9 mouse cellular contexts compared by ENCODE assay signal in the genomic region with DNA sequence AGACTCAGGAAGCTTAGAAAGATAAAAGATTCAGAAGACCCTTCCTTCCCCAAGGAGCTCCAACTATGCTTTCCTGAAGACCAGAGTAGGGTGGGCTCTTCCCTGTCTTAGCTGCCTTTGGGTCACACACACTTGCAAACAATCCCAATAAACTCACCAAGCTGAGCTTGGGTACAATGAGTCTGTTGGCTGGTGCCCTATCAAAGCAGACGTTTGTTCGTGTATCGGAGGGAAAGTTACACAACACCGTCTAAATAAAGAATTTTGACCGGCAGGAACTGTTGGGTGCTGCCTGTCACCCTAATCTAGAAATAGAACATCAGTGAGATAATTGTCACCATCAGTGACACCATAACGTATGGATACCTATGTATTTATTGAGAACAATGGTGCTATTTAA. TPM values are rescaled to one million over a fixed set of nuclear protein-coding genes. Genes with fewer than 3 reads are reported as not detected.
A peak's percentile ranks its signal among the peaks of the same experiment; 100 is the strongest.
DNase-seq lines count a peak whose midpoint lies in the region; ATAC-seq and TF ChIP-seq lines count a peak whose summit lies in the region.
"Had no signal": no experiment of that assay in that cellular context is flagged by ENCODE, and none has a peak within 500 bp of the region (broad histone marks: within the 10 kb centered on the region; RNA-seq: fewer than 3 reads in every experiment).

No protein-coding gene starts in this region.

- H3K4me2 ChIP-seq in forebrain, embryonic 12.5 days = no peak overlapping the region; the same call in 1 of the 2 replicates
- H3K4me2 ChIP-seq in forebrain, embryonic 15.5 days (replicated peaks) = no peak overlapping the region
- peak overlapping the region; percentile 58 for H3K4me2 ChIP-seq in kidney, embryonic 15.5 days
- H3K4me2 ChIP-seq in limb, embryonic 12.5 days = peak overlapping the region; percentile 48; the same call in 1 of the 2 replicates

- DNase-seq in kidney, postnatal 4 days = no peak
- DNase-seq in thymus, postnatal 10 days (ENCODE audit: low spot score in 2 of 2) = no peak
- DNase-seq in frontal cortex, postnatal 14 days (ENCODE audit: low spot score in 2 of 2) = no peak

- no peak overlapping the region for H3K9ac ChIP-seq in forebrain, embryonic 12.5 days
- no peak overlapping the region for H3K9ac ChIP-seq in forebrain, embryonic 15.5 days (replicated peaks)
- H3K9ac ChIP-seq in kidney, embryonic 15.5 days = no peak overlapping the region
- H3K9ac ChIP-seq in ES-Bruce4 (ENCODE audit: low read depth, poor library complexity, severe bottlenecking) = peak overlapping the region; percentile 42; the same call in 1 of the 2 replicates
- H3K9ac ChIP-seq in limb, embryonic 12.5 days (replicated peaks) = no peak overlapping the region
- H3K9ac ChIP-seq: neural tube, embryonic 13.5 days had no signal

- TF ChIP-seq POLR2A in ES-Bruce4 (IDR thresholded peaks at IDR 0.05; ENCODE audit: insufficient read depth, low read length) = no peak

- H3K4me1 ChIP-seq in forebrain, embryonic 12.5 days = no peaks in the 10 kb centered on the region; the same call in 1 of the 2 replicates
- H3K4me1 ChIP-seq in forebrain, embryonic 15.5 days = peaks cover 12% of the 10 kb centered on the region; the same call in 1 of the 2 replicates
- peaks cover 14% of the 10 kb centered on the region; the same call in 1 of the 2 replicates for H3K4me1 ChIP-seq in kidney, embryonic 15.5 days
- H3K4me1 ChIP-seq in ES-Bruce4 (ENCODE audit: control insufficient read depth, insufficient read depth, low read length) = no peaks in the 10 kb centered on the region
- H3K4me1 ChIP-seq in limb, embryonic 12.5 days (replicated peaks) = 0 out of 2 replicates have a peak, but pooled peaks cover 4% of the 10 kb centered on the region

- ATAC-seq in forebrain, embryonic 12.5 days (ENCODE audit: low FRiP score) = no peak
- ATAC-seq in forebrain, embryonic 15.5 days (replicated peaks) = no peak
- ATAC-seq in kidney, embryonic 15.5 days (replicated peaks; ENCODE audit: low FRiP score) = no peak
- peak; percentile 5; the same call in 1 of the 2 replicates for ATAC-seq in limb, embryonic 12.5 days (ENCODE audit: insufficient number of reproducible peaks, insufficient read depth, low FRiP score, low TSS enrichment, low read depth)

- H3K36me3 ChIP-seq in forebrain, embryonic 12.5 days (replicated peaks) = no peaks in the 10 kb centered on the region
- H3K36me3 ChIP-seq in forebrain, embryonic 15.5 days = no peaks in the 10 kb centered on the region
- H3K36me3 ChIP-seq in kidney, embryonic 15.5 days = no peaks in the 10 kb centered on the region
- H3K36me3 ChIP-seq in ES-Bruce4 (ENCODE audit: control insufficient read depth, insufficient read depth, low read length, poor library complexity, severe bottlenecking) = no peaks in the 10 kb centered on the region
- H3K36me3 ChIP-seq in limb, embryonic 12.5 days = no peaks in the 10 kb centered on the region
- H3K36me3 ChIP-seq: neural tube, embryonic 13.5 days had no signal

- H3K27ac ChIP-seq in forebrain, embryonic 12.5 days = no peak overlapping the region
- no peak overlapping the region for H3K27ac ChIP-seq in forebrain, embryonic 15.5 days (replicated peaks)
- H3K27ac ChIP-seq in kidney, embryonic 15.5 days = no peak overlapping the region
- no peak overlapping the region for H3K27ac ChIP-seq in ES-Bruce4 (ENCODE audit: insufficient read depth, low read length)
- H3K27ac ChIP-seq in limb, embryonic 12.5 days = no peak overlapping the region
- H3K27ac ChIP-seq: neural tube, embryonic 13.5 days had no signal

- H3K9me3 ChIP-seq in forebrain, embryonic 12.5 days = no peaks in the 10 kb centered on the region
- no peaks in the 10 kb centered on the region for H3K9me3 ChIP-seq in forebrain, embryonic 15.5 days
- H3K9me3 ChIP-seq in kidney, embryonic 15.5 days (replicated peaks) = no peaks in the 10 kb centered on the region
- no peaks in the 10 kb centered on the region for H3K9me3 ChIP-seq in ES-Bruce4 (replicated peaks; ENCODE audit: control insufficient read depth, insufficient read depth, low read length, poor library complexity, severe bottlenecking)
- no peaks in the 10 kb centered on the region for H3K9me3 ChIP-seq in limb, embryonic 12.5 days
- H3K9me3 ChIP-seq: neural tube, embryonic 13.5 days had no signal

- no peak for TF ChIP-seq EP300 in ES-Bruce4 (IDR thresholded peaks at IDR 0.05; ENCODE audit: insufficient read depth, low read depth, low read length)

- peak overlapping the region; percentile 13; the same call in 1 of the 2 replicates for H3K4me3 ChIP-seq in forebrain, embryonic 12.5 days (replicated peaks)
- no peak overlapping the region for H3K4me3 ChIP-seq in forebrain, embryonic 15.5 days
- H3K4me3 ChIP-seq in kidney, embryonic 15.5 days (replicated peaks) = 0 out of 2 replicates have a peak overlapping the region, but pooled peaks have one; percentile 38
- peak overlapping the region; percentile 62 for H3K4me3 ChIP-seq in ES-Bruce4 (ENCODE audit: low read depth, low read length)
- no peak overlapping the region for H3K4me3 ChIP-seq in limb, embryonic 12.5 days (replicated peaks)

- WGBS in forebrain, embryonic 12.5 days = 71% methylated on average over 6 of the region's 6 CpGs
- WGBS in forebrain, embryonic 15.5 days = 66% methylated on average over 6 of the region's 6 CpGs
- 57% methylated on average over 6 of the region's 6 CpGs for WGBS in kidney, embryonic 15.5 days
- WGBS in limb, embryonic 12.5 days = 62% methylated on average over 6 of the region's 6 CpGs

- no peaks in the 10 kb centered on the region for H3K27me3 ChIP-seq in forebrain, embryonic 12.5 days
- no peaks in the 10 kb centered on the region for H3K27me3 ChIP-seq in forebrain, embryonic 15.5 days
- 0 out of 2 replicates have a peak, but pooled peaks cover 9% of the 10 kb centered on the region for H3K27me3 ChIP-seq in kidney, embryonic 15.5 days
- H3K27me3 ChIP-seq in ES-Bruce4 (ENCODE audit: control insufficient read depth, insufficient read depth, low read length, poor library complexity, severe bottlenecking) = no peaks in the 10 kb centered on the region
- no peaks in the 10 kb centered on the region for H3K27me3 ChIP-seq in limb, embryonic 12.5 days
- H3K27me3 ChIP-seq: neural tube, embryonic 13.5 days had no signal

- TF ChIP-seq CTCF in ES-Bruce4 (IDR thresholded peaks at IDR 0.05; ENCODE audit: low read depth, low read length) = no peak

RNA-seq across cellular contexts. Expression of gene Morf4l1, which starts 12.6 kb away (rescaled TPM):
- 497 and 513 TPM in 2 replicates for polyA plus RNA-seq in forebrain, embryonic 12.5 days (2016; fragmentation: Nextera tagmentation; extraction: Ambion mirVana)
- polyA plus RNA-seq in forebrain, embryonic 15.5 days (2015; fragmentation: Nextera tagmentation; extraction: Ambion mirVana) = 477 and 483 TPM in 2 replicates
- polyA plus RNA-seq in kidney, embryonic 15.5 days (2015; fragmentation: Nextera tagmentation; extraction: Ambion mirVana) = 440 and 441 TPM in 2 replicates
- 647 and 696 TPM in 2 replicates for polyA plus RNA-seq in ES-Bruce4 (2011; ENCODE audit: insufficient read depth, insufficient read length, low read depth, missing spikeins)
- 502 and 512 TPM in 2 replicates for polyA plus RNA-seq in limb, embryonic 12.5 days (2016; fragmentation: Nextera tagmentation; extraction: Ambion mirVana)

RNA-seq across cellular contexts. Expression of gene Adamts7, which starts 35.7 kb away (rescaled TPM):
- polyA plus RNA-seq in forebrain, embryonic 12.5 days (2016; fragmentation: Nextera tagmentation; extraction: Ambion mirVana) = 19.9 and 21.7 TPM in 2 replicates
- 12.4 and 15.8 TPM in 2 replicates for polyA plus RNA-seq in forebrain, embryonic 15.5 days (2015; fragmentation: Nextera tagmentation; extraction: Ambion mirVana)
- 13.3 and 14.9 TPM in 2 replicates for polyA plus RNA-seq in kidney, embryonic 15.5 days (2015; fragmentation: Nextera tagmentation; extraction: Ambion mirVana)
- polyA plus RNA-seq in ES-Bruce4 (2011; ENCODE audit: insufficient read depth, insufficient read length, low read depth, missing spikeins) = 4.2 and 4.7 TPM in 2 replicates
- polyA plus RNA-seq in limb, embryonic 12.5 days (2016; fragmentation: Nextera tagmentation; extraction: Ambion mirVana) = 18.9 and 20.2 TPM in 2 replicates

Comparison
In these comparisons a context has a peak if more than half of its experiments do, and no peak if none do; other contexts are left out.
1. H3K4me3 ChIP-seq: peak in forebrain, embryonic 12.5 days (single experiment), kidney, embryonic 15.5 days (single experiment) and ES-Bruce4 (single experiment); none in forebrain, embryonic 15.5 days (single experiment) and limb, embryonic 12.5 days (single experiment).
2. H3K4me2 ChIP-seq: peak in kidney, embryonic 15.5 days (single experiment) and limb, embryonic 12.5 days (single experiment); none in forebrain, embryonic 12.5 days (single experiment) and forebrain, embryonic 15.5 days (single experiment).